Mouse (Mus musculus): ENCODE measurements around the gene Rec8. TPM values are rescaled to one million over a fixed set of nuclear protein-coding genes. Genes with fewer than 3 reads are reported as not detected.

Gene Rec8
- total RNA-seq, 2 experiments from 2014 or later = 1.6 to 4.4 TPM

Other genes with a start within 250 kb of the Rec8 start
- gene Dhrs4, start 139.3 kb upstream of the Rec8 start, total RNA-seq (2021) = 10 to 100 TPM; 17.5 to 19.1 TPM
- 10 to 100 TPM; 34.4 to 63.1 TPM for gene Carmil3, start 127.4 kb upstream of the Rec8 start, total RNA-seq (2021)
- gene Cpne6, start 107.6 kb upstream of the Rec8 start, total RNA-seq (2021) = 100 to 1,000 TPM; 163 to 211 TPM
- gene Nrl, start 93.1 kb upstream of the Rec8 start, total RNA-seq (2021) = under 1 TPM; 0.44 to 0.77 TPM
- gene Pck2, start 77.8 kb upstream of the Rec8 start, total RNA-seq (2021) = 10 to 100 TPM; 24.8 to 28.9 TPM
- 10 to 100 TPM; 76.9 to 82.1 TPM for gene Dcaf11, start 58.0 kb upstream of the Rec8 start, total RNA-seq (2021)
- 1 to 10 TPM in 1 of 2 experiments, not detected in 1; 1.0 TPM for gene A730061H03Rik, start 57.6 kb upstream of the Rec8 start, total RNA-seq (2021)
- gene Fitm1, start 42.4 kb upstream of the Rec8 start, total RNA-seq (2021) = not detected
- gene Psme1, start 39.9 kb upstream of the Rec8 start, total RNA-seq (2021) = 10 to 100 TPM; 41.9 to 50.1 TPM
- 10 to 100 TPM; 49.0 to 52.7 TPM for gene Emc9, start 32.7 kb upstream of the Rec8 start, total RNA-seq (2021)
- gene Psme2, start 26.9 kb upstream of the Rec8 start, total RNA-seq (2021) = 10 to 100 TPM; 42.3 to 45.4 TPM
- 10 to 100 TPM; 30.4 to 33.5 TPM for gene Rnf31, start 26.3 kb upstream of the Rec8 start, total RNA-seq (2021)
- 10 to 100 TPM in 1 of 2 experiments, 1 to 10 TPM in 1; 9.1 to 11.6 TPM for gene Irf9, start 14.5 kb upstream of the Rec8 start, total RNA-seq (2021)
- gene Ipo4, start 17.9 kb downstream of the Rec8 start, total RNA-seq (2021) = 100 to 1,000 TPM; 112 to 122 TPM
- 1 to 10 TPM in 1 of 2 experiments, under 1 TPM in 1; 0.84 to 4.9 TPM for gene Gm49378, start 19.9 kb downstream of the Rec8 start, total RNA-seq (2021)
- gene Tm9sf1, start 25.8 kb downstream of the Rec8 start, total RNA-seq (2021) = 10 to 100 TPM; 39.0 to 41.9 TPM
- 1 to 10 TPM in 1 of 2 experiments, under 1 TPM in 1; 0.49 to 1.6 TPM for gene Tssk4, start 32.1 kb downstream of the Rec8 start, total RNA-seq (2021)
- gene Mdp1, start 42.5 kb downstream of the Rec8 start, total RNA-seq (2021) = 10 to 100 TPM; 39.1 to 41.7 TPM
- gene Gmpr2, start 53.9 kb downstream of the Rec8 start, total RNA-seq (2021) = 10 to 100 TPM; 20.6 to 24.9 TPM
- gene Nedd8, start 54.1 kb downstream of the Rec8 start, total RNA-seq (2021) = 100 to 1,000 TPM; 310 to 333 TPM
- 10 to 100 TPM; 15.2 to 16.9 TPM for gene Tinf2, start 63.8 kb downstream of the Rec8 start, total RNA-seq (2021)
- not detected for gene Tgm1, start 95.9 kb downstream of the Rec8 start, total RNA-seq (2021)
- gene Rabggta, start 104.2 kb downstream of the Rec8 start, total RNA-seq (2021) = 10 to 100 TPM; 50.6 to 50.9 TPM
- 10 to 100 TPM; 78.5 to 83.9 TPM for gene Dhrs1, start 127.7 kb downstream of the Rec8 start, total RNA-seq (2021)
- 10 to 100 TPM; 10.5 to 12.5 TPM for gene Nop9, start 127.7 kb downstream of the Rec8 start, total RNA-seq (2021)
- 1 to 10 TPM; 2.5 to 3.0 TPM for gene Cideb, start 140.4 kb downstream of the Rec8 start, total RNA-seq (2021)
- under 1 TPM; 0.20 to 0.67 TPM for gene Ltb4r2, start 143.4 kb downstream of the Rec8 start, total RNA-seq (2021)
- under 1 TPM; 0.29 to 0.59 TPM for gene Ltb4r1, start 147.9 kb downstream of the Rec8 start, total RNA-seq (2021)
- 1 to 10 TPM; 3.8 to 8.0 TPM for gene Adcy4, start 166.1 kb downstream of the Rec8 start, total RNA-seq (2021)
- gene Ripk3, start 170.8 kb downstream of the Rec8 start, total RNA-seq (2021) = under 1 TPM in 1 of 2 experiments, not detected in 1; 0.89 TPM
- gene Nfatc4, start 205.1 kb downstream of the Rec8 start, total RNA-seq (2021) = 1 to 10 TPM; 1.8 TPM
- gene Nynrin, start 236.0 kb downstream of the Rec8 start, total RNA-seq (2021) = 1 to 10 TPM; 7.9 to 9.5 TPM

Data from left cerebral cortex, postnatal 36 days (tissue).